Mouse (Mus musculus): Measurements from ENCODE around the gene Crym.

The Crym gene

GRCm38 (mm10) chr7:120163581-120164251 lies 38.2 kb downstream of the Crym start:
- DNase-seq (ENCODE audit: low read depth), result no peak

DNA sequence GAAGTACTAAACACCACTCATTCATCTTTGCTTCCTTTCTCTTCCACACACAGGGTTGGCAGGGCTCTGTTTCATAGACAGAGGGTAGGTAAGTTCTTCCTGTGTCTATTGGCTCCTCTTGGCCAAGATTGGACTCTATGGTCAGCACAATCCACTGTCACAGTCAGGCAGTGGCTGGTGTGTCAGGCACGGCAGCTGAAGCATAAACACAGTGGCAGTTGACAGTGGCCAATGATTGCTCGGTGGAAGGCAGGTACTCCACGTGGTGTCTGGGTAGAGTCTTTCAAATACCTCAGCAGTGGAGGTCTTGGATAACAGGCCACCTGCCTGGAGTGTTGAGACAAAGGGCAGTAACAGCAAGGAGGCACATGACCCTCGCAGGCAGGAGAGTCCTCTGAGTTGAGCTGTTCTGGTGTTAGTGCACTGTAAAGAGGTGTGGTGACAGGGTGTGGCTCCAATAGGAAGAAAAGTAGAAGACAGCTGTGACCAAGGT lies 43.7 kb downstream of the Crym start:
- DNase-seq (ENCODE audit: low read depth), result no peak

DNA sequence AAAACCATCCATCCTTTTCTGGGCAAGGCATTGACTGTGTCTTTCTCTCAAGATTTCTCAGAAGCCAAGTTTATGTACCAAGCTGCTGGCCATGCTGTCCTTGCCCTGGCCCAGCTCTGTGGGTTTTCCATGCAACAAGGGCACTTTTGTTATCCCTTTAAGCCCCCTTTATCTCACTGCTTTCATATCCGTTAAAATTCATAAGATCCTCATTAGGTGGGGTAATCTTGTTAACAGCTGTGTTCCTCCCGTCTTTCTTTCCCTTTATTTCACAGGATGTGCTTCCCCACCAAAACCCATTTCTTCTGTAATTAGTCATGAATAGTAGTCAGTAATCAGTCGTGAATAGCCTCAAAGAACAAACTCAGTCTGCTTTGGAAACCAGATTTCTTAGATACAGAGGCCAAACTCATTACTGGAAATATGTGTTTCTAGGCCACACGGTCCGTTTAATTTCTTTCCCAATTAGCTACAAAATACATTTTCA lies 44.3 kb downstream of the Crym start:
- DNase-seq (ENCODE audit: low read depth), result no peak

DNA sequence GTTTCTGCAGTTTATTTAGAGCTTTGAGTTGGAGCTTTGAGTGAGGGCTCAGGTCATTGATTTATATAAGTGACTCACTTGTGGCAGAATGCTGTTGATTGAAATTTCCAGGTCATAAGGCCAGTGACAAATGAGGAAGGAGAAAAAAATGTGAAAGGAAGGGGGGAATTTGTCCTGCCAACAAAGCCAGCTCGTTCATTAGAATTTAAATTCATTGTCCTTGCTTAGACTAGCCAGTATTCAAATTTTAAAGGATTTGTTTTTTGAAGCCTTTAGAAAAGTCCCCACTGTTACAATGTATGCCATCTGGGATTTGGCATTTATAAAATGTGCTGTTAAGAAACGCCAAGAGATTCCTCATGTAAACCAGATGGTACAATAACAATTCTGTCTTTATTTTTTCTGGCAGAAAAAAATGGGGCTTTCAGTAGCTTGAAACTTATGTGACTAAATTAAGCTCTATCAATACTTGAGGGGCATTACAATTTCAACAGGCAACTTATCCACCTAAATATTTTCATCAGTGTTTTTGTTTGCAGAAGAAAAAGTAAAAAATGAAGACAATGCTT lies 45.0 kb downstream of the Crym start:
- no peak for DNase-seq (ENCODE audit: low read depth)

GRCm38 (mm10) chr7:120150898-120151297 lies 51.0 kb downstream of the Crym start:
- DNase-seq (ENCODE audit: low read depth), result no peak

DNA sequence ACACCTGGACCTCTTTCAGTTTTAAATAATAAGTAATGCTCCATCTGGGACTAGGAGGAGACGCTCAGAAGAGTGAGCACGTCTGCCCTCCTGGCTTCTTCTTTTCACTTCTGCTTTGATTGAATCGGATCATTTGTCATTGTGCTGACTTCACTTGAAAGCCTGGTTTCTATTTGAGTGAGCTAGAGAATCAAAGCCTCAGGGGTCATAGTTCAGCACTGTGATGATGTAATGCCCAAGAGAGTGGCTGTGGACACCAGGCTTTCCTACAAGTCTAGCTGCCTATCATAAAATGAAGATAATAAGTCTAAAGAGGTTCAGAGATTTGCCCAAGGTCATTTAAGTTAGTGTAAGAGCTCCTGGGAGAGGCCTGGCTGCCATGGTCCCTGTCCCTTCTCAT lies 51.7 kb downstream of the Crym start:
- DNase-seq (ENCODE audit: low read depth), result no peak

- no peak for DNase-seq (ENCODE audit: low read depth)
Measured at GRCm38 (mm10) chr7:120145191-120145590, 56.7 kb downstream of the Crym start, which contains the start of gene Zp2. Gene Zp2 (minus strand): TSS chr7:120145291.

DNA sequence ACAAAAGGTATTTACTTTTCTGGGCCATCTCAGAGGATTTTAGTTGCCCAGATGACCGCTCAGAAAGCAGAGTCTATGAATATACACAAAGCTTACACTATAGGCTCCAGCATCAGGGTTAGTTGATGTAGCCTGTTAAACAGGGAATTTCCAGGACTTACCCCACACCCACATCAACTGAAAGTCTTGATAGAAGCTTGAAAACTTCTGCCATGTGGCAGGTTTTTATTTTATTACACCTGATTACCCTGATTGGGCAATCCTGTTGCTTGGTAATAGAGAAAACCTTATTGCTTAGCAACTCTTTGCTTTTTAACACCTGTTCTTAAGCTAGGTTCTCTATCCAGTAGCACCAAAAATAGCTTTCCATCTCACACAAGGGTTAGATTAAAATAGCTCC lies 59.2 kb downstream of the Crym start:
- no peak for DNase-seq (ENCODE audit: low read depth)

Data from 416B (cell line).